ENCODE assay signal across 10 mouse cellular contexts in the genomic region with DNA sequence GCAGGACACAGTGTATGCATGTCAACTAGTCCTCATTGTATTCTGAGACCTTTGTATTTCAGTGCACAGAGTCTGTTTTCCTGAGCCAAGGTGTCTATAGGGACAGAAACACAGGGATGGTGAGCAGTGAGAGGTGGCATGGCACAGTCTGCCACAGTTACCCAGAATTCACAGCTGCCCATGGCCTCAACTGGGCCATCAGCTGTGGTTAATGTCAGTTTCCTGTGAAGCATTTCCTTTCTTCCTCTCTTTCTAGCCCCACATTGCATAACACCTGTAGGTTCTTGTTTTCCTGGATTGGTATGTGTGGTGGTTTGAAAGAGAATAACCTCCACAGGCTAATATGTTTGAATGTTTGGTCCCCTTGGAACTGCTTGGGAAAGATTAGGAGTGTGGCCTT. TPM values are rescaled to one million over a fixed set of nuclear protein-coding genes. Genes with fewer than 3 reads are reported as not detected.
DNase-seq lines count a peak whose midpoint lies in the region; ATAC-seq and TF ChIP-seq lines count a peak whose summit lies in the region.
"Had no signal": no experiment of that assay in that cellular context is flagged by ENCODE, and none has a peak within 500 bp of the region (broad histone marks: within the 10 kb centered on the region; RNA-seq: fewer than 3 reads in every experiment).

No protein-coding gene starts in this region.

- no peak overlapping the region for H3K4me3 ChIP-seq in kidney, postnatal 0 days (replicated peaks; ENCODE audit: low read depth, low read length)
- H3K4me3 ChIP-seq in forebrain, embryonic 16.5 days (replicated peaks; ENCODE audit: low read length) = peak overlapping the region; percentile 43
- H3K4me3 ChIP-seq in limb, embryonic 14.5 days (replicated peaks; ENCODE audit: low read length) = no peak overlapping the region
- H3K4me3 ChIP-seq in neural tube, embryonic 14.5 days (ENCODE audit: low read depth, low read length) = no peak overlapping the region

- no peaks in the 10 kb centered on the region for H3K27me3 ChIP-seq in kidney, postnatal 0 days (ENCODE audit: insufficient read depth, low read length)
- no peaks in the 10 kb centered on the region for H3K27me3 ChIP-seq in forebrain, embryonic 16.5 days (replicated peaks; ENCODE audit: control insufficient read depth, insufficient read depth, low read length)
- H3K27me3 ChIP-seq in limb, embryonic 14.5 days (ENCODE audit: control insufficient read depth, insufficient read depth, low read length) = no peaks in the 10 kb centered on the region
- H3K27me3 ChIP-seq in neural tube, embryonic 14.5 days (ENCODE audit: control insufficient read depth, insufficient read depth, low read length) = no peaks in the 10 kb centered on the region

- no peak for TF ChIP-seq POLR2A in limb, embryonic 14.5 days (IDR thresholded peaks at IDR 0.05; ENCODE audit: borderline replicate concordance, extremely low read depth, insufficient read depth, insufficient read length)

- H3K4me1 ChIP-seq in kidney, postnatal 0 days (replicated peaks; ENCODE audit: insufficient read depth, low read length) = no peaks in the 10 kb centered on the region
- H3K4me1 ChIP-seq in forebrain, embryonic 16.5 days (replicated peaks; ENCODE audit: control insufficient read depth, insufficient read depth, low read length) = 0 out of 2 replicates have a peak, but pooled peaks cover 2% of the 10 kb centered on the region
- H3K4me1 ChIP-seq in limb, embryonic 14.5 days (ENCODE audit: control insufficient read depth, insufficient read depth, low read length) = no peaks in the 10 kb centered on the region
- H3K4me1 ChIP-seq in neural tube, embryonic 14.5 days (ENCODE audit: control insufficient read depth, insufficient read depth, low read length) = no peaks in the 10 kb centered on the region

- no peak for TF ChIP-seq CTCF in kidney, postnatal 0 days (IDR thresholded peaks at IDR 0.05; ENCODE audit: low read depth)

- no peaks in the 10 kb centered on the region for H3K9me3 ChIP-seq in kidney, postnatal 0 days (replicated peaks; ENCODE audit: low read length)
- H3K9me3 ChIP-seq in forebrain, embryonic 16.5 days (ENCODE audit: control insufficient read depth, low read length) = no peaks in the 10 kb centered on the region
- no peaks in the 10 kb centered on the region for H3K9me3 ChIP-seq in limb, embryonic 14.5 days (ENCODE audit: control insufficient read depth, low read length)
- H3K9me3 ChIP-seq in neural tube, embryonic 14.5 days (ENCODE audit: control insufficient read depth, low read length) = no peaks in the 10 kb centered on the region
- H3K9me3 ChIP-seq: G1E had no signal

- no peak for ATAC-seq in kidney, postnatal 0 days (replicated peaks; ENCODE audit: low FRiP score, low read depth)
- no peak for ATAC-seq in forebrain, embryonic 16.5 days
- ATAC-seq in limb, embryonic 14.5 days (ENCODE audit: low FRiP score, low read depth) = no peak
- 0 out of 2 replicates have a peak, but pooled peaks have one; percentile 4 for ATAC-seq in neural tube, embryonic 14.5 days (ENCODE audit: low read depth)

- H3K36me3 ChIP-seq in kidney, postnatal 0 days (ENCODE audit: insufficient read depth, low read length) = no peaks in the 10 kb centered on the region
- H3K36me3 ChIP-seq in forebrain, embryonic 16.5 days (ENCODE audit: control insufficient read depth, insufficient read depth) = no peaks in the 10 kb centered on the region
- no peaks in the 10 kb centered on the region for H3K36me3 ChIP-seq in limb, embryonic 14.5 days (ENCODE audit: control insufficient read depth, insufficient read depth, low read length)
- no peaks in the 10 kb centered on the region for H3K36me3 ChIP-seq in neural tube, embryonic 14.5 days (ENCODE audit: control insufficient read depth, insufficient read depth, low read length)
- H3K36me3 ChIP-seq: G1E had no signal

- H3K27ac ChIP-seq in kidney, postnatal 0 days = no peak overlapping the region
- H3K27ac ChIP-seq in forebrain, embryonic 16.5 days (ENCODE audit: low read length) = no peak overlapping the region
- H3K27ac ChIP-seq in limb, embryonic 14.5 days (replicated peaks; ENCODE audit: low read depth, low read length) = no peak overlapping the region
- H3K27ac ChIP-seq in neural tube, embryonic 14.5 days (ENCODE audit: low read depth, low read length) = no peak overlapping the region

- peak overlapping the region; percentile 56; the same call in 1 of the 2 replicates for H3K4me2 ChIP-seq in kidney, postnatal 0 days (ENCODE audit: low read length)
- H3K4me2 ChIP-seq in forebrain, embryonic 16.5 days (ENCODE audit: low read length) = peak overlapping the region; percentile 59
- peak overlapping the region; percentile 48 for H3K4me2 ChIP-seq in limb, embryonic 14.5 days (replicated peaks; ENCODE audit: low read depth, low read length, severe bottlenecking)
- peak overlapping the region; percentile 51; the same call in 1 of the 2 replicates for H3K4me2 ChIP-seq in neural tube, embryonic 14.5 days (ENCODE audit: low read depth, low read length)

- no peak overlapping the region for H3K9ac ChIP-seq in kidney, postnatal 0 days (ENCODE audit: low read depth, low read length)
- no peak overlapping the region for H3K9ac ChIP-seq in forebrain, embryonic 16.5 days (replicated peaks; ENCODE audit: low read depth, low read length)
- no peak overlapping the region for H3K9ac ChIP-seq in limb, embryonic 14.5 days (ENCODE audit: low read depth, low read length, severe bottlenecking)
- no peak overlapping the region for H3K9ac ChIP-seq in neural tube, embryonic 14.5 days (replicated peaks; ENCODE audit: low read depth, low read length)

- no peak for DNase-seq in kidney, postnatal 0 days (ENCODE audit: low spot score)
- no peak for DNase-seq in kidney, postnatal 25 days
- no peak for DNase-seq in limb, embryonic 14.5 days (ENCODE audit: low spot score)
- no peak for DNase-seq in gastrocnemius, postnatal 25 days
- DNase-seq in urinary bladder, postnatal 36 days (ENCODE audit: low spot score in 2 of 2) = no peak
- no peak for DNase-seq in kidney, adult 9 months
- DNase-seq: adrenal gland, postnatal 36 days had no signal

RNA-seq across cellular contexts. Expression of a gene that starts 18.5 kb away (rescaled TPM):
- 0.04 and 0.06 TPM in 2 replicates for polyA plus RNA-seq in kidney, postnatal 0 days (2015; fragmentation: Nextera tagmentation; extraction: Ambion mirVana)
- polyA plus RNA-seq in forebrain, embryonic 16.5 days (2015; fragmentation: Nextera tagmentation; extraction: Ambion mirVana) = not detected in 2 replicates
- not detected in 2 replicates for polyA plus RNA-seq in limb, embryonic 14.5 days (2012; rRNA removed)
- not detected in 2 replicates for polyA plus RNA-seq in limb, embryonic 14.5 days (2014; fragmentation: Nextera tagmentation; extraction: Ambion mirVana)
- not detected in 2 replicates for polyA plus RNA-seq in neural tube, embryonic 14.5 days (2014; fragmentation: Nextera tagmentation; extraction: Ambion mirVana)
- not detected for total RNA-seq in gastrocnemius, postnatal 25 days (2021)
- total RNA-seq: G1E had no signal
- polyA plus RNA-seq: G1E had no signal

RNA-seq across cellular contexts. Expression of a gene that starts 38.5 kb away (rescaled TPM):
- not detected in 2 replicates for polyA plus RNA-seq in kidney, postnatal 0 days (2015; fragmentation: Nextera tagmentation; extraction: Ambion mirVana)
- not detected in 2 replicates for polyA plus RNA-seq in forebrain, embryonic 16.5 days (2015; fragmentation: Nextera tagmentation; extraction: Ambion mirVana)
- not detected in 2 replicates for polyA plus RNA-seq in limb, embryonic 14.5 days (2012; rRNA removed)
- not detected in 2 replicates for polyA plus RNA-seq in limb, embryonic 14.5 days (2014; fragmentation: Nextera tagmentation; extraction: Ambion mirVana)
- not detected in 2 replicates for polyA plus RNA-seq in neural tube, embryonic 14.5 days (2014; fragmentation: Nextera tagmentation; extraction: Ambion mirVana)
- total RNA-seq in gastrocnemius, postnatal 25 days (2021) = not detected
- total RNA-seq: adrenal gland, postnatal 36 days; G1E had no signal
- polyA plus RNA-seq: G1E had no signal
